In genomic region chr5:139174556-139175547, GRCm38 (mm10) we compare ENCODE assay signal across 9 mouse cellular contexts. TPM values are rescaled to one million over a fixed set of nuclear protein-coding genes. Genes with fewer than 3 reads are reported as not detected.
A peak's percentile ranks its signal among the peaks of the same experiment; 100 is the strongest.
DNase-seq lines count a peak whose midpoint lies in the region; ATAC-seq lines count a peak whose summit lies in the region.
"Had no signal": no experiment of that assay in that cellular context is flagged by ENCODE, and none has a peak within 500 bp of the region (broad histone marks: within the 10 kb centered on the region; RNA-seq: fewer than 3 reads in every experiment).

No protein-coding gene starts in this region.

- H3K4me1 ChIP-seq in hindbrain, embryonic 13.5 days (replicated peaks) = peaks cover 14% of the 10 kb centered on the region
- no peaks in the 10 kb centered on the region for H3K4me1 ChIP-seq in hindbrain, embryonic 11.5 days (replicated peaks; ENCODE audit: control insufficient read depth, insufficient read depth, low read length)
- H3K4me1 ChIP-seq in neural tube, embryonic 14.5 days (ENCODE audit: control insufficient read depth, insufficient read depth, low read length) = peaks cover 17% of the 10 kb centered on the region
- peaks cover 7% of the 10 kb centered on the region; the same call in 1 of the 2 replicates for H3K4me1 ChIP-seq in liver, embryonic 12.5 days

- H3K4me3 ChIP-seq in hindbrain, embryonic 13.5 days = no peak overlapping the region
- no peak overlapping the region for H3K4me3 ChIP-seq in hindbrain, embryonic 11.5 days (ENCODE audit: low read depth, low read length)
- no peak overlapping the region for H3K4me3 ChIP-seq in neural tube, embryonic 14.5 days (ENCODE audit: low read depth, low read length)
- H3K4me3 ChIP-seq in liver, embryonic 12.5 days = no peak overlapping the region

- H3K9me3 ChIP-seq in hindbrain, embryonic 13.5 days = no peaks in the 10 kb centered on the region
- H3K9me3 ChIP-seq in hindbrain, embryonic 11.5 days (ENCODE audit: control insufficient read depth, low read length) = no peaks in the 10 kb centered on the region
- no peaks in the 10 kb centered on the region for H3K9me3 ChIP-seq in neural tube, embryonic 14.5 days (ENCODE audit: control insufficient read depth, low read length)
- no peaks in the 10 kb centered on the region for H3K9me3 ChIP-seq in liver, embryonic 12.5 days (replicated peaks)

- WGBS in hindbrain, embryonic 13.5 days = 66% methylated on average over 9 of the region's 10 CpGs
- WGBS in hindbrain, embryonic 11.5 days = 89% methylated on average over 10 of the region's 10 CpGs
- 6% methylated on average over 10 of the region's 10 CpGs for WGBS in neural tube, embryonic 14.5 days
- WGBS in liver, embryonic 12.5 days (ENCODE audit: insufficient replicate concordance) = 63% methylated on average over 9 of the region's 10 CpGs

- no peak for ATAC-seq in hindbrain, embryonic 13.5 days (ENCODE audit: low FRiP score)
- ATAC-seq in hindbrain, embryonic 11.5 days (ENCODE audit: low FRiP score) = no peak
- peak; percentile 62; the same call in 1 of the 2 replicates for ATAC-seq in neural tube, embryonic 14.5 days (ENCODE audit: low read depth)
- ATAC-seq in megakaryocyte progenitor cell, adult 5-6 weeks (replicated peaks; ENCODE audit: poor library complexity) = no peak
- ATAC-seq in liver, embryonic 12.5 days = no peak

- peaks cover 76% of the 10 kb centered on the region for H3K36me3 ChIP-seq in hindbrain, embryonic 13.5 days
- peaks cover 13% of the 10 kb centered on the region for H3K36me3 ChIP-seq in hindbrain, embryonic 11.5 days (ENCODE audit: control insufficient read depth, insufficient read depth, low read length)
- H3K36me3 ChIP-seq in neural tube, embryonic 14.5 days (ENCODE audit: control insufficient read depth, insufficient read depth, low read length) = peaks cover 12% of the 10 kb centered on the region
- peaks cover 81% of the 10 kb centered on the region for H3K36me3 ChIP-seq in liver, embryonic 12.5 days

- no peak overlapping the region for H3K4me2 ChIP-seq in hindbrain, embryonic 13.5 days
- H3K4me2 ChIP-seq in hindbrain, embryonic 11.5 days (replicated peaks; ENCODE audit: low read depth, low read length) = no peak overlapping the region
- no peak overlapping the region for H3K4me2 ChIP-seq in neural tube, embryonic 14.5 days (ENCODE audit: low read depth, low read length)
- H3K4me2 ChIP-seq in liver, embryonic 12.5 days = no peak overlapping the region

- peak overlapping the region; percentile 48 for H3K27ac ChIP-seq in hindbrain, embryonic 13.5 days
- no peak overlapping the region for H3K27ac ChIP-seq in hindbrain, embryonic 11.5 days (ENCODE audit: low read depth, low read length)
- H3K27ac ChIP-seq in neural tube, embryonic 14.5 days (ENCODE audit: low read depth, low read length) = peak overlapping the region; percentile 50
- no peak overlapping the region for H3K27ac ChIP-seq in liver, embryonic 12.5 days

- intact Hi-C loops in heart, postnatal 14 days (cut with DNase I) = loop anchor here (5.0 kb wide), 1 partner anchor 183 kb away; no protein-coding TSS in a partner anchor

- DNase-seq in hindbrain, embryonic 11.5 days (ENCODE audit: low spot score) = no peak
- DNase-seq in cerebellum, postnatal 25 days = peak; percentile 31 to 58
- peak; percentile 31 to 54 for DNase-seq in heart, postnatal 14 days
- peak; percentile 64 to 71 for DNase-seq in kidney, postnatal 4 days

- no peaks in the 10 kb centered on the region for H3K27me3 ChIP-seq in hindbrain, embryonic 13.5 days
- no peaks in the 10 kb centered on the region for H3K27me3 ChIP-seq in hindbrain, embryonic 11.5 days (ENCODE audit: control insufficient read depth, insufficient read depth, low read length)
- H3K27me3 ChIP-seq in neural tube, embryonic 14.5 days (ENCODE audit: control insufficient read depth, insufficient read depth, low read length) = no peaks in the 10 kb centered on the region
- H3K27me3 ChIP-seq in liver, embryonic 12.5 days (replicated peaks) = no peaks in the 10 kb centered on the region

- no peak overlapping the region for H3K9ac ChIP-seq in hindbrain, embryonic 13.5 days
- no peak overlapping the region for H3K9ac ChIP-seq in hindbrain, embryonic 11.5 days (ENCODE audit: low read depth, low read length)
- no peak overlapping the region for H3K9ac ChIP-seq in neural tube, embryonic 14.5 days (replicated peaks; ENCODE audit: low read depth, low read length)
- no peak overlapping the region for H3K9ac ChIP-seq in liver, embryonic 12.5 days

RNA-seq across cellular contexts. Expression of gene Dnaaf5, which starts 24.8 kb away (rescaled TPM):
- polyA plus RNA-seq in hindbrain, embryonic 13.5 days (2015; fragmentation: Nextera tagmentation; extraction: Ambion mirVana) = 3.1 and 3.7 TPM in 2 replicates
- 5.3 and 7.2 TPM in 2 replicates for polyA plus RNA-seq in hindbrain, embryonic 11.5 days (2014; fragmentation: Nextera tagmentation; extraction: Ambion mirVana)
- total RNA-seq in heart, postnatal 14 days (2021) = 10 to 100 TPM; 14.7 to 16.8 TPM
- 3.6 and 4.1 TPM in 2 replicates for polyA plus RNA-seq in neural tube, embryonic 14.5 days (2014; fragmentation: Nextera tagmentation; extraction: Ambion mirVana)
- 11.6 and 15.8 TPM in 2 replicates for total RNA-seq in megakaryocyte progenitor cell, adult 5-6 weeks (2015)
- 8.1 and 9.3 TPM in 2 replicates for total RNA-seq in megakaryocyte progenitor cell, adult 5-6 weeks (2017)
- polyA plus RNA-seq in liver, embryonic 12.5 days (2016; fragmentation: Nextera tagmentation; extraction: Ambion mirVana) = 5.9 and 6.9 TPM in 2 replicates

RNA-seq across cellular contexts. Expression of gene Prkar1b, which starts 25.1 kb away (rescaled TPM):
- 179 and 194 TPM in 2 replicates for polyA plus RNA-seq in hindbrain, embryonic 13.5 days (2015; fragmentation: Nextera tagmentation; extraction: Ambion mirVana)
- polyA plus RNA-seq in hindbrain, embryonic 11.5 days (2014; fragmentation: Nextera tagmentation; extraction: Ambion mirVana) = 19.9 and 26.4 TPM in 2 replicates
- 1 to 10 TPM; 1.5 to 2.1 TPM for total RNA-seq in heart, postnatal 14 days (2021)
- 207 and 212 TPM in 2 replicates for polyA plus RNA-seq in neural tube, embryonic 14.5 days (2014; fragmentation: Nextera tagmentation; extraction: Ambion mirVana)
- 0.81 and 2.6 TPM in 2 replicates for total RNA-seq in megakaryocyte progenitor cell, adult 5-6 weeks (2015)
- 0.21 and 0.64 TPM in 2 replicates for total RNA-seq in megakaryocyte progenitor cell, adult 5-6 weeks (2017)
- 3.4 and 3.9 TPM in 2 replicates for polyA plus RNA-seq in liver, embryonic 12.5 days (2016; fragmentation: Nextera tagmentation; extraction: Ambion mirVana)
- total RNA-seq: MEL had no signal

RNA-seq across cellular contexts. Expression of gene Sun1, which starts 25.6 kb away (rescaled TPM):
- 43.6 and 44.7 TPM in 2 replicates for polyA plus RNA-seq in hindbrain, embryonic 13.5 days (2015; fragmentation: Nextera tagmentation; extraction: Ambion mirVana)
- polyA plus RNA-seq in hindbrain, embryonic 11.5 days (2014; fragmentation: Nextera tagmentation; extraction: Ambion mirVana) = 38.4 and 43.8 TPM in 2 replicates
- total RNA-seq in heart, postnatal 14 days (2021) = 10 to 100 TPM; 44.7 to 49.5 TPM
- polyA plus RNA-seq in neural tube, embryonic 14.5 days (2014; fragmentation: Nextera tagmentation; extraction: Ambion mirVana) = 49.5 and 51.3 TPM in 2 replicates
- total RNA-seq in megakaryocyte progenitor cell, adult 5-6 weeks (2015) = 18.8 and 21.5 TPM in 2 replicates
- total RNA-seq in megakaryocyte progenitor cell, adult 5-6 weeks (2017) = 37.2 and 37.4 TPM in 2 replicates
- 31.7 and 34.6 TPM in 2 replicates for polyA plus RNA-seq in liver, embryonic 12.5 days (2016; fragmentation: Nextera tagmentation; extraction: Ambion mirVana)

Comparison
In these comparisons a context has a peak if more than half of its experiments do, and no peak if none do; other contexts are left out.
1. H3K27ac ChIP-seq: peak in hindbrain, embryonic 13.5 days (single experiment) and neural tube, embryonic 14.5 days (single experiment); none in hindbrain, embryonic 11.5 days (single experiment) and liver, embryonic 12.5 days (single experiment).